Mouse (Mus musculus): ENCODE measurements around the gene Ptrh2. TPM values are rescaled to one million over a fixed set of nuclear protein-coding genes. Genes with fewer than 3 reads are reported as not detected.

Gene Ptrh2
- total and polyA plus RNA-seq, 3 experiments = 29.8 to 54.5 (median 34.7) TPM

DNA sequence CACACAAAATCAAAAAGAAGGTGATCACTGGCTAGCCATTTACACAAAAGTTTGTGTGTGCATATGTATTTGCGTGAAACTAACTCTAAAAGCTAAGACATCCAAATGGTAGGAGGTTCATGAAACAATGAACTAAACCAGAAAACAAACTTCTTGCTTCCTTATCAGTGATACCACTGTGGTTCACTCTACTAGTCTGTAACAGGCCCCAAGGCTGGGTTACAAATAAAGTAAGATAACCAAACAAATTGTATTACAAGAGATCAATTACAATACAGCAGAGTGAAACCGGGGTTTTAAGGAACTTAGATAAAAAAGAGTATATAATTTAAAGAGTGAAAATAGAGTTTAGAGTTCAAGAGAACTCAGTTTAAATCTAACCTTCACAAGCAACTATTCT lies 16.2 kb upstream of the Ptrh2 start:
- Histone ChIP-seq H3K9ac (ENCODE audit: insufficient read depth, low read depth) (no peak overlapping the region), H3K9me3 (replicated peaks; ENCODE audit: low read length) (no peaks in the 10 kb centered on the region), H3K27ac (ENCODE audit: insufficient read depth, low read depth) (no peak overlapping the region), H3K4me3 (replicated peaks in 1 of 3; ENCODE audit: low read depth in 2 of 3, low read length in 2 of 3, poor library complexity in 1 of 3) (no peak overlapping the region), H3K36me3 (replicated peaks in 1 of 2; ENCODE audit: control insufficient read depth in 1 of 2, insufficient read depth in 1 of 2, low read length in 1 of 2) (peaks cover 17 to 47% of the 10 kb centered on the region in 2 experiments), H3K4me1 (ENCODE audit: control insufficient read depth in 1 of 2, insufficient read depth in 2 of 2) (peaks cover 12 to 21% of the 10 kb centered on the region in 2 experiments; a peak in 3 of 4 replicates), H3K27me3 (replicated peaks) (no peaks in the 10 kb centered on the region), H3K4me2 (ENCODE audit: insufficient read depth, low read depth, poor library complexity, severe bottlenecking) (no peak overlapping the region), H3K79me2 (replicated peaks; ENCODE audit: control insufficient read depth, extremely low read depth, insufficient read depth, poor library complexity, severe bottlenecking) (peaks cover 7% of the 10 kb centered on the region)
- in situ Hi-C loops (cut with MboI; ENCODE audit: low pct_ligation_motif_present, low pct_unique_long_range_greater_than_20kb, low sequenced_read_pairs) = no loop called here
- TF ChIP-seq GABPA (IDR thresholded peaks at IDR 0.05; ENCODE audit: insufficient replicate concordance, low read depth, low read length) (no peak), POLR2A (IDR thresholded peaks at IDR 0.05; ENCODE audit: low read depth, low read length) (no peak), SMC3 (IDR thresholded peaks at IDR 0.05; ENCODE audit: low read depth, low read length) (no peak), RCOR1 (conservative IDR thresholded peaks at IDR 0.05; ENCODE audit: low read depth, low read length) (no peak), MXI1 (IDR thresholded peaks at IDR 0.05; ENCODE audit: low read depth, low read length) (no peak), MAFK (IDR thresholded peaks at IDR 0.05; ENCODE audit: insufficient replicate concordance, low read length) (no peak), CHD2 (IDR thresholded peaks at IDR 0.05; ENCODE audit: low read length) (no peak), ZNF384 (IDR thresholded peaks at IDR 0.05; ENCODE audit: low read depth, low read length) (no peak), ZKSCAN1 (IDR thresholded peaks at IDR 0.05; ENCODE audit: borderline replicate concordance, low read depth, low read length) (no peak), MYC (IDR thresholded peaks at IDR 0.05; ENCODE audit: low read depth, low read length) (no peak), E2F4 (IDR thresholded peaks at IDR 0.05; ENCODE audit: insufficient replicate concordance, low read depth, low read length) (no peak), EP300 (IDR thresholded peaks at IDR 0.05; ENCODE audit: low read length) (no peak), BHLHE40 (IDR thresholded peaks at IDR 0.05; ENCODE audit: low read depth, low read length) (no peak), ZC3H11A (IDR thresholded peaks at IDR 0.05; ENCODE audit: low read depth, low read length) (no peak), NELFE (IDR thresholded peaks at IDR 0.05; ENCODE audit: low read depth, low read length) (no peak), CHD1 (IDR thresholded peaks at IDR 0.05; ENCODE audit: low read depth, low read length) (no peak), SIN3A (IDR thresholded peaks at IDR 0.05; ENCODE audit: low read length) (no peak), ZMIZ1 (IDR thresholded peaks at IDR 0.05; ENCODE audit: low read depth, low read length) (no peak)
- DNase-seq (ENCODE audit: extremely low read depth) = no peak
- dilution Hi-C loops (cut with MboI; ENCODE audit: extremely low pct_ligation_motif_present, extremely low pct_unique_long_range_greater_than_20kb, low sequenced_read_pairs) = no loop called here

DNA sequence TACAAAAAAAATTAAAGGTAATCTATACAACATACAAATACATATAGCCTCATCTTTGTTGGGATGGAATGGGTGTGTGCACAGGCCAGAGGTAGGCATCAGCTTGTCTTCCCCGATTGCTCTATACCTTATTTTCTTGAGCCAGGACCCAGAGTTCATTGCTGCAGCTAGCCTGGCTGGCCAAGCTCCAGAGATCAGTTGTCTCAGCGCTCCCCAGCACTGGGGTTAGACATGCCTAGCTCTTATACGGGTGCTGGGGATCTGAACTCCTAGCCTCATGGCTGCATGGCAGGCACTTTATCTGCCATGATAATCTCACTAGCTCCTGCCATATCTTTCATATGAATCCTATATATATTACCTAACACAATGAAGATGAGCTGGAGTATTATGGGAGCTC lies 15.6 kb upstream of the Ptrh2 start:
- H3K4me1 ChIP-seq (ENCODE audit: control insufficient read depth in 1 of 2, insufficient read depth in 2 of 2) = peaks cover 12 to 27% of the 10 kb centered on the region in 2 experiments; a peak in 3 of 4 replicates
- in situ Hi-C loops (cut with MboI; ENCODE audit: low pct_ligation_motif_present, low pct_unique_long_range_greater_than_20kb, low sequenced_read_pairs) = no loop called here
- H3K27me3 ChIP-seq (replicated peaks) = no peaks in the 10 kb centered on the region

More for the DNA sequence above, 15.6 kb upstream of the Ptrh2 start:
- H3K27ac ChIP-seq (ENCODE audit: insufficient read depth, low read depth) = no peak overlapping the region
- peaks cover 15 to 43% of the 10 kb centered on the region in 2 experiments for H3K36me3 ChIP-seq (replicated peaks in 1 of 2; ENCODE audit: control insufficient read depth in 1 of 2, insufficient read depth in 1 of 2, low read length in 1 of 2)
- H3K4me2 ChIP-seq (ENCODE audit: insufficient read depth, low read depth, poor library complexity, severe bottlenecking) = no peak overlapping the region
- dilution Hi-C loops (cut with MboI; ENCODE audit: extremely low pct_ligation_motif_present, extremely low pct_unique_long_range_greater_than_20kb, low sequenced_read_pairs) = no loop called here
- H3K4me3 ChIP-seq (replicated peaks in 1 of 3; ENCODE audit: low read depth in 2 of 3, low read length in 2 of 3, poor library complexity in 1 of 3) = no peak overlapping the region
- DNase-seq (ENCODE audit: extremely low read depth) = no peak
- TF ChIP-seq GABPA (IDR thresholded peaks at IDR 0.05; ENCODE audit: insufficient replicate concordance, low read depth, low read length) (no peak), RCOR1 (conservative IDR thresholded peaks at IDR 0.05; ENCODE audit: low read depth, low read length) (no peak), MEF2A (IDR thresholded peaks at IDR 0.05; ENCODE audit: borderline replicate concordance, low read depth, low read length) (no peak), ZNF384 (IDR thresholded peaks at IDR 0.05; ENCODE audit: low read depth, low read length) (no peak), USF2 (conservative IDR thresholded peaks at IDR 0.05; ENCODE audit: low read depth, low read length) (no peak), CHD2 (IDR thresholded peaks at IDR 0.05; ENCODE audit: low read length) (no peak), CTCF (conservative IDR thresholded peaks at IDR 0.05 in 1 of 2, IDR thresholded peaks at IDR 0.05 in 1 of 2; ENCODE audit: low read depth in 2 of 2, low read length in 2 of 2) (no peak), JUND (conservative IDR thresholded peaks at IDR 0.05; ENCODE audit: low read depth, low read length) (no peak), MXI1 (IDR thresholded peaks at IDR 0.05; ENCODE audit: low read depth, low read length) (no peak), HCFC1 (IDR thresholded peaks at IDR 0.05; ENCODE audit: low read depth, low read length) (no peak)
- no peaks in the 10 kb centered on the region for H3K9me3 ChIP-seq (replicated peaks; ENCODE audit: low read length)
- peaks cover 7% of the 10 kb centered on the region for H3K79me2 ChIP-seq (replicated peaks; ENCODE audit: control insufficient read depth, extremely low read depth, insufficient read depth, poor library complexity, severe bottlenecking)
- H3K9ac ChIP-seq (ENCODE audit: insufficient read depth, low read depth) = no peak overlapping the region

Data from CH12.LX (cell line).